Mouse (Mus musculus): ENCODE results near the gene Hck.

DNA sequence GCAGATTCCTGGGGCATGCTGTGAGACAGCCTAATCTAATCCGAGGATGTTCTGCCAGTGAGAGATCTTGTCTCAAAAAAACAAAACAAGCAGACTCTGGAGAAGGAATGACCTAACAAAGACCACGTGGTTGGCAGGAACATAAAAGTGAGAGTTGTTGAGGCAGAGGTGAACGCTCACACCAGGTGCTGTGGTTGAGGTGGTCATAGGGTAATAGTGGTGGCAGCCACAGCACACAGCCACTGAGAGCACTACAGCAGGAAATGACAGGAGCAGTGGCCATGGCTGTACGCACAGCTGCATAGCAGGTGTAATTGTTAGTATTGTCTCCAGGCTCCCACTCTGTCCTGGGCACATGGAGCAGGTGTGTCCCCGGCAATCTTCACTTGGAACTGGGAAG lies 17.6 kb downstream of the Hck start:
- no peak for TF ChIP-seq EP300 (IDR thresholded peaks at IDR 0.05; ENCODE audit: low read depth)
- TF ChIP-seq CTCF (IDR thresholded peaks at IDR 0.05; ENCODE audit: low read depth): no peak

Measured in liver, embryonic 14.5 days (tissue).